Mouse (Mus musculus) naive thymus-derived CD4-positive, alpha-beta T cell, adult 2 months (primary cell): ENCODE data around the gene Arrb1.

Experiments used
- DNase-seq: peaks from one replicate; pipeline ENCODE4 v3.0.0-alpha.2; 2011; ENCODE audit warnings: low read depth

The Arrb1 gene

GRCm38 (mm10) chr7:99632286-99632685 lies 97.0 kb downstream of the Arrb1 start:
- no peak for DNase-seq

GRCm38 (mm10) chr7:99633966-99634665 lies 98.8 kb downstream of the Arrb1 start:
- DNase-seq, result no peak

GRCm38 (mm10) chr7:99641245-99641644 lies 106.0 kb downstream of the Arrb1 start:
- DNase-seq, result no peak

- DNase-seq, result no peak
These were observed 106.8 kb downstream of the Arrb1 start for GRCm38 (mm10) chr7:99642078-99642477.

DNA sequence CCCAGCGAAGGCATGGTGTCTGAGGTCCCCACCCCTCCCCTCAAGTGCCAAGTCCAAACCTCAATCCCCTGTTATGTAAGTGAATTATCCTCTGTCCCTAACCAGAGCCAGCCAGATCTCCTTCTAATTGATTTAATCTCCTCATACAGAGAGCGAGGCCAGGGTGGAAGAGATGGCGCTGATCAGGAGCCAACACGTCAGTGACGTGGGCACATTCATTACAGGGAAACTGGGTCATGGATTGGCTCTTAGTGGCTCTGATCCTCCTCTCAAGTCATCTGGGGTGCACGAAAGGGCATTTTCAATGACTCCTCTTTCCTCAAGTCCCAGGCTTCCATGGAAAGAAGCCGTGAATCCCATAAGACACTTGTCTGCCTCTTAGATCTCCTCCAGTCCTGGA lies 109.4 kb downstream of the Arrb1 start:
- DNase-seq, result no peak

DNA sequence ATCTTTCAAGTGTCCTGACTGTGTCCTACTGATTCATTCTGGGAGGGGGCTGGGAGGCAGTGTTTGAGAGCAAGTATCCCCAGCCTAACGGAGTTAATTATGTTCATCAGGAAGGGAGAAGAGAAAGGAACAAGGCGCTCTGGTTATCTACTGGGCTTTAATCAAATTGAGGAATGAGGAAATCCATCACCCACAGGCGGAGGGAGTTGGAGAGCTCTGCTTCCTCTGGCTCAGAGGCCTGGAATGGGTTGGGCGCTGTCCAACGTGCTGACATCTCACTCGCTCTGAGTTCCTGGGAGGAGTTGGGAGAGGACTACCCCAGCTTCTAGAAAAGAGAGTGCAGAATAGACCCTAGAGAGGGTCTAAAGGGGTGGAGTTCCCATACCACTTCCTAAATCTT lies 113.4 kb downstream of the Arrb1 start:
- no peak for DNase-seq

- no peak for DNase-seq
These were observed 114.3 kb downstream of the Arrb1 start for GRCm38 (mm10) chr7:99649585-99649984.

DNA sequence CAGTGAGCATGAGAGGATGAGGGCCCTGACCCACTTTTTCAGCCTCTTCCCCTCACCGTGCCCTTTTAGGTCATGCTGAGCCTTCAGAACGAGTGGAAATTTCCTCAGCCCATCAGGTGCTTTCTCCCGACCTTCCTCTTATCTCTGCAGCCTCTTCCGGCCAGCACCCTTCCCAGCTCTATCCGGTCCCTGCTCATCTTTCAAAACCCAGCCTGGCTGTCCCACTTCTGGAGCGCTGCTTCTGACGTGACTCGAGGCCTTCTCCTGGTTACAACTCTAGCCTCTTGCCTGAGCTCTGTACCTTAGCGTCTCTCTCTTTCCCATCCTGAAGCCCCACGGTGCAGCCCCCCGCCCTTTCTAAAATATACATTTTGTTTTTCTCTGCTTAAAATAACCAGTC lies 119.0 kb downstream of the Arrb1 start:
- DNase-seq, result no peak
